Mouse (Mus musculus) thymus, adult 2 months (tissue): ENCODE measurements around the gene Rflnb. TPM values are rescaled to one million over a fixed set of nuclear protein-coding genes. Genes with fewer than 3 reads are reported as not detected.
A peak's percentile ranks its signal among the peaks of the same experiment; 100 is the strongest.

Experiments
- DNase-seq: peaks from one replicate; pipeline ENCODE4 v3.0.0; 2021
- H3K27ac ChIP-seq: fragments of 200-500 bp; 2 replicates; pipeline ENCODE4 v1.5.1; 2012; ENCODE audit warnings: low read length, control low read depth; ENCODE audit not compliant: control insufficient read depth, insufficient read depth
- H3K27me3 ChIP-seq: fragments of 200-500 bp; 2 replicates; pipeline ENCODE4 v1.6.1; 2012; ENCODE audit warnings: mild to moderate bottlenecking, low read length, moderate library complexity, mixed read lengths; ENCODE audit not compliant: control insufficient read depth, insufficient read depth
- H3K36me3 ChIP-seq: fragments of 200-500 bp; 2 replicates; pipeline ENCODE4 v1.6.1; 2012; ENCODE audit warnings: mild to moderate bottlenecking, low read length, moderate library complexity; ENCODE audit not compliant: control insufficient read depth, insufficient read depth
- H3K4me1 ChIP-seq: fragments of 200-500 bp; replicated peaks from 2 replicates; pipeline ENCODE4 v1.6.1; 2012; ENCODE audit warnings: low read length; ENCODE audit not compliant: control insufficient read depth, insufficient read depth
- H3K4me3 ChIP-seq: fragments of 200-500 bp; 2 replicates; pipeline ENCODE4 v1.5.1; 2012; ENCODE audit warnings: mild to moderate bottlenecking, low read length, control low read depth, moderate library complexity; ENCODE audit not compliant: control insufficient read depth, insufficient read depth
- CTCF ChIP-seq: fragments of 200-500 bp; IDR thresholded peaks from 2 replicates; pipeline ENCODE4 v1.5.1; 2012; ENCODE audit warnings: mild to moderate bottlenecking, control low read depth, low read length, moderate library complexity, borderline replicate concordance; ENCODE audit not compliant: control insufficient read depth, poor library complexity, insufficient read depth; ENCODE audit errors: extremely low read depth
- POLR2A ChIP-seq: fragments of 200-500 bp; IDR thresholded peaks from 2 replicates; pipeline ENCODE4 v1.6.1; 2012; ENCODE audit warnings: mild to moderate bottlenecking, low read length, control low read depth, moderate library complexity; ENCODE audit not compliant: control insufficient read depth, poor library complexity, insufficient read depth; ENCODE audit errors: extremely low read depth
- WGBS: fragments of 180-500 bp; shearing (Covaris S2); methylation state at CpG from one replicate; pipeline ENCODE4 v1.1.7; 2018; 5-methylcytosine and 5-hydroxymethylcytosine counted together
- polyA plus RNA-seq: library from polyadenylated mRNA; depleted of rRNA; stranded (reverse); fragments of >200 nt; gene quantifications from 2 replicates; pipeline ENCODE4 v1.2.3, GENCODE M21; 2012

The Rflnb gene
- polyA plus RNA-seq, 1 experiment: 8.9 TPM

- H3K27ac ChIP-seq: no peak overlapping the region
- WGBS: 32% methylated on average over 8 of the region's 8 CpGs
- DNase-seq: no peak
- H3K4me3 ChIP-seq: no peak overlapping the region
- H3K27me3 ChIP-seq: no peaks in the 10 kb centered on the region
- peaks cover 10% of the 10 kb centered on the region for H3K4me1 ChIP-seq
- TF ChIP-seq CTCF: no peak
- no peak for TF ChIP-seq POLR2A
- H3K36me3 ChIP-seq: 0 out of 2 replicates have a peak, but pooled peaks cover under 1% of the 10 kb centered on the region
Measured at GRCm38 (mm10) chr11:76040106-76040505, 12.5 kb upstream of the Rflnb start.

- DNase-seq: no peak
- Histone ChIP-seq H3K27ac (no peak overlapping the region), H3K4me3 (no peak overlapping the region), H3K27me3 (no peaks in the 10 kb centered on the region), H3K36me3 (no peaks in the 10 kb centered on the region), H3K4me1 (peaks cover 10% of the 10 kb centered on the region)
- WGBS: 95% methylated on average over 3 of the region's 3 CpGs
- TF ChIP-seq CTCF: no peak
- TF ChIP-seq POLR2A: no peak
Measured at GRCm38 (mm10) chr11:76039271-76040053, 11.9 kb upstream of the Rflnb start.

DNA sequence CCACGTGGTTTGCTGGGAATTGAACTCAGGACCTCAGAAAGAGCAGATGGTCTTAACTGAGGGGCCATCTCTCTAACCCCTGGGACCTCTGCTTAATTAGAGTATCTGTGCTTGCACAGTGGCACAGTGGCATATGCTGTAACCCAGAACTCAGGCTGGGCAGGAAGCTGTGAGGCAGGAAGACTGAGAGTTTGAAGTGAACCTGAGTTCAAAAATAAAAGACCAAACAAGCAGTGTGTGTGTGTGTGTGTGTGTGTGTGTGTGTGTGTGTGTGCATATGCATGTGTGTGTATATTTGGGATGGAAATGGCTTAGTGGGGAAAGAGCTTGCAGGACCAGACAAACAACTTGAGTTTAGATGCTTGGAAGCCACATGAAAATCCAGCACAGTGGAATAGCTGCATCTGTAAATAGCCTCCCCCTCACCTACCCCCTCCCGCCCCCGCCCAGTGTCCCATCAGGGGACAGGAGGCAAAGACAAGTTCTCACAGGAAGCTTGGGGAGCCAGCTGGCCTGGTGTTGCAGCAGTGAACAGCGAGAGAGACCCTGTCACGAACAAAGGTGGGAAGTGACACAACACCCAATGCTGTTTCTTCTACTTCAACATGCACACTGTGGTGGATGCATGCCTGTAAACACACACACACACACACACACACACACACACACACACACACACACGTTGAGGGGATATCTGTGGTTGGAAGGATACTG is 10.2 kb upstream of the Rflnb start:
- peak; percentile 25 for DNase-seq
- no peaks in the 10 kb centered on the region for H3K36me3 ChIP-seq
- peaks cover 14% of the 10 kb centered on the region for H3K4me1 ChIP-seq
- no peak overlapping the region for H3K4me3 ChIP-seq
- no peaks in the 10 kb centered on the region for H3K27me3 ChIP-seq
- H3K27ac ChIP-seq: peak overlapping the region; percentile 83; the same call in 1 of the 2 replicates
- 44% methylated on average over 6 of the region's 6 CpGs for WGBS
- TF ChIP-seq POLR2A (no peak), CTCF (no peak)

- Histone ChIP-seq H3K27ac (no peak overlapping the region), H3K4me1 (peaks cover 12% of the 10 kb centered on the region), H3K27me3 (no peaks in the 10 kb centered on the region), H3K4me3 (no peak overlapping the region), H3K36me3 (no peaks in the 10 kb centered on the region)
- no peak for DNase-seq
- no peak for TF ChIP-seq CTCF
- TF ChIP-seq POLR2A: no peak
- 96% methylated on average over 8 of the region's 8 CpGs for WGBS
Measured at GRCm38 (mm10) chr11:76035182-76035581, 7.6 kb upstream of the Rflnb start.

GRCm38 (mm10) chr11:76033836-76034235 is 6.3 kb upstream of the Rflnb start:
- TF ChIP-seq CTCF (no peak), POLR2A (no peak)
- no peaks in the 10 kb centered on the region; the same call in 1 of the 2 replicates for H3K27me3 ChIP-seq
- WGBS: 71% methylated on average over 4 of the region's 4 CpGs
- H3K36me3 ChIP-seq: no peaks in the 10 kb centered on the region
- DNase-seq: no peak
- H3K4me3 ChIP-seq: no peak overlapping the region
- peaks cover 12% of the 10 kb centered on the region for H3K4me1 ChIP-seq
- no peak overlapping the region for H3K27ac ChIP-seq

GRCm38 (mm10) chr11:76033359-76033758 is 5.8 kb upstream of the Rflnb start:
- H3K27ac ChIP-seq: no peak overlapping the region
- no peak for TF ChIP-seq POLR2A
- no peak for TF ChIP-seq CTCF
- no peaks in the 10 kb centered on the region; the same call in 1 of the 2 replicates for H3K27me3 ChIP-seq
- no peak for DNase-seq
- H3K4me3 ChIP-seq: no peak overlapping the region
- H3K4me1 ChIP-seq: peaks cover 12% of the 10 kb centered on the region
- 96% methylated on average over 6 of the region's 6 CpGs for WGBS
- H3K36me3 ChIP-seq: no peaks in the 10 kb centered on the region

DNA sequence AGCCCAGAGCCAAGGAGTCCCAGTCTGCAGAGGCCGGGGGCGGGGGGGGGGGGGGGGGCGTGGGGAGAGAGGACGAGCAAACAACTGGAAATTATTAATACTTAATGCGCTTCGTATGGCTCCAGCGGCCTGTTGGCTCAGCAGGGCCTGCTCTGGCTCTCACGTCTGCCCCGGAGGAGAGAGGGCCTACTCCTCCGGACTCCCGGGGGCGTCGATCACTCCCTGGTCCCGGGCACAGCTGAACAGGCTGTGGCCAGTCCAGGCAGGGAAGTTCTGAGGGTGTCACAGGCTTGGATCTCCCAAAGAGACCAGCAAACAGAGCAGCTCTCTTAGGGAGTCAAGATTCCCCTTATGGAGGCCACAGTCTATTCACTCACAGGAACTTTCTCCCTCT is 487 bp upstream of the Rflnb start:
- Histone ChIP-seq H3K4me1 (peaks cover 13% of the 10 kb centered on the region), H3K27ac (no peak overlapping the region), H3K36me3 (no peaks in the 10 kb centered on the region), H3K27me3 (peaks cover 13% of the 10 kb centered on the region; the same call in 1 of the 2 replicates), H3K4me3 (peak overlapping the region; percentile 47)
- 32% methylated on average over 12 of the region's 14 CpGs for WGBS
- TF ChIP-seq POLR2A: no peak
- TF ChIP-seq CTCF: no peak
- no peak for DNase-seq
